Mouse (Mus musculus) cerebellum, postnatal 10 days (tissue): ENCODE measurements around the gene Pdk4.

Experiments
- DNase-seq, 2 experiments: peaks; one replicate each; pipeline ENCODE4 v3.0.0; 2021; ENCODE audit warnings: mixed read lengths in 2 of 2

Pdk4 gene

DNA sequence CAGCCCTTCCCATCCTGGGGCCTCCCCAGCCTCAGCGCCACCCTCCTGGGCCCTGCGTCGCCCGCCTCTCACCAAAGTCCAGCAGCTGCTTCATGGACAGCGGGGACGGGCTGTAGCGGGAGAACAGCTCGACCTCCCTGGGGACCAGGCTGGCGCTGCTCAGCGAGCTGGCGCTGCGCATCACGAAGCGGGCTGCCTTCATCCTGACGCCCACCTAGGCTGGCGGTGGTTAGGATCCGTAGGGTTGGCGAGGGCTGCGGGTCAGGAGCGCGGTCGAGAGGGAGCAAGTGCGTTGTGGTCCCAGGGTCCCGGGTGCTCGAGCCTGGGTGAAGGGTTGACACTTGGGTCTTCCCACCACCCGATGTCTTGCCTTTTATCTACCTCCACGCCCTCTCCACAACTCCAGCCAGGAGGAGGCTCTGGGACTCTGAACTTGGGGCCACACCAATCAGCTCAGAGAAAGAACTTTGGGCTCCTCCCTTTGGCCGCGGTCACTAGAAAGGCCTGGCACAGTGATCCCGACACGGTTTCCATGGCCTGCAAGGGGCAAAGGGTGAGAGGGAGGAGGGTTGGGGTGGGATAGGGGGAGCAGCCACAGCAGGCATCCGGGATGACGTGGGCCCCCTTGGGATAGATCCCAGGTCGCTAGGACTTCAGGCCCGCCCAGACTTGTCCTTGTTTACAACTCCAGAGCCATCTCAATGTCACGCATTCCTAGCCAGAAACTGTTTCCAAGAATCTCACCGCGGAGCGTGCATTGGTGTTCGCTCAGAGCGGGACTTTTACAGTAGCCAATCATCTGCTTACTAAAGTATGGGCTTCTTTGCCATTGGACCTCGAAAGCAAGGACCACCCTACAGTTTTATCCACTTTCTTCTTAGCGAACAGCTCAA lies at the start of gene Pdk4:
Pdk4 (minus strand) TSS at position 349 of the 893 bp plus-strand sequence.
- DNase-seq = peak; percentile 65 to 69

DNA sequence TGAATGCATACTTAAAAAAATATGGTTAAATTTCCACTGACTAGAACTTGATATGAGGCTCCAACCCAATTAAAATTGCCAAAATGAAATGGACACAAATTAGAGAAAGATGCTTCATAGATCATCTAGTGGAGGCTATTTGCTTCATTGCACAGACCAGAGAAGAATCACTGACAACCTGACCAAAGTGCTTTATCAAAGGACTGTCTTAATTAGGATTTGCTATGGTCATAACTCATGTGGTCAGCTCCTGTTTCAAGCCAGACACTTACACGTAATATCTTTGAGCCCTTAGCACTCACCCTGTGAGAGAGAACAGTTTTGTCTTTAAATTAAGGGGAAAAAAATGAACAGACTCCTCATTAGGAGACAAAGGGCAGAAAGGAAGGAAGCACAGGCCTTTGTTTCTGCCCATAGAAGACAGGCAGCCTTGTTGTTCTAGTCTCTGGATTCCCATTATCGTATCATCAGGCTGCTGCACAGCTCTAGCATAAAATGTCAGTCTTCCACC lies 41.8 kb upstream of the Pdk4 start:
- no peak for DNase-seq

DNA sequence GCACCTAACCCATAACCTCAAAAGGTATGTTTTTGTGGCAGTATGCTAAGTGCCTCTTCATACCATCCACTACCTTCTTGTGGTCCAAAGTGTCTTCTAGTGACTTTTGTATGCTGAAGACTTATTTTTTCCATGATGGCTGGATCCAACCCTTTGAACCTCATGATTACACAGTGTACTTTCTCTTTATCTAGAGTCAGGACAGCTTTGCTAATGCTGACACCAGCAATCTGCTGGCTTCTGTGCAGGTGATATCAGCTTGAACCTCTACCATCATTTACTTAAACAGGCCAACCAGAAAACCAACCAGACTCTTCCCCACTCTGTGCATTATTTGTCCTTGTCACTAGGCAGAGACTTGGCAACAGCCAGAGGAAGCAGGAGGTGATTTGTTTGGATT lies 39.6 kb upstream of the Pdk4 start:
- DNase-seq = no peak

DNA sequence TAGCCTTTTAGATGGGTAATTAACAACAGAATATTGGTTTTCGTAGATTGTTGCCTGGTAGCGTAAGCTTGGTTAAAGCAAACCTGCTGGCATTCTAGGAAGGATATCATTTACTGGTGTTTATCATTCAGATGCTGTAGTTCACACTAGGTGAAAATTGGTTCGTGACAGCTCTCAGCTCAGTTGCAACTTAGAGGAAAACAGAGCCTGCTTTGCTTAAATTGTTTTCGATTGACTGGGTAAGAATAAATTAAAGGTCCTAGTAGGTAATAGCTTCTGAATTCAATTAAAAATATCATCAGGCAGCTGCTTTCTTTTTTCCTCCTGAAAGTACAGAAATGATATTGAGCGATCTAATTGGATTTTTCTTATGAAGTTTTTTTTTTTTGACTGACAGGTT lies 21.0 kb upstream of the Pdk4 start:
- no peak for DNase-seq

DNA sequence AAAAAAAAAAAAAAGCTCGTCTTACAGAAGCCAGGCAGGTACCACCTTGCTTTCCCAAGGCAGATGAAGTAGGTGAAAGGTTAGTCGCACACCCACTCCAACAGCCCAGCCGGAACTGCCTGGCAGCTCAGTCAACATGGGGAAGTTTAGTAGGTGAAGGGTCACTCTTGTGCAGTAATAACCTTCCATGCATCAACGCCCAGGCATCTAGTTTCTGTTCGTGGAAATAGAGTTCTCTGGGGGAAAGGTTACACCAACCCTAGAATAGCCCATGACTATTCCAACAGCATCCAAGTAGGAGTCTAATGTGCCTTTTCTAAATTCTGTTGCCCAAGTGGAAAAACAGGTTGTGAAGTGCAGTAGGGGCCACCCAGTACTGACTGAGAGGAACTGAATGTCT lies 13.6 kb upstream of the Pdk4 start:
- DNase-seq = no peak

DNA sequence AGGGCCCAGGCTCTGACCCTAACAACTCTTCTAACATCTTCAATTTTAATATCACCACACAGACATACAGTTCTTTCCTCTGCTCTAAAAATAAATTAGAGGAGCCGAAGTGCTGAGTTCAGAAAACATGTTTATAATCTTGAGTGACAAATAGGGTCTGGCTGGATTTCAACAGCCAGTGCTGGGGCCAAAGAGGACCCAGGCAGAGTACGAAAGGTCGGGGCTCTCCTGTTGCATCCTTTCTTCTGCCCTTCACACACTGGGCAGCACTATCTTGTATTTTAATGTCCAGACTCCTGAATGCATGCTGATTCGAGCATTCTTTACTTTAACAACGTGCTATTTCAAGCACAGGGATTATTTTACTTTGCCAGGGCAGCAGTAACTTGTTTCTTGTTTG lies 13.2 kb upstream of the Pdk4 start:
- DNase-seq = peak in 1 of 2 experiments; percentile 5

DNA sequence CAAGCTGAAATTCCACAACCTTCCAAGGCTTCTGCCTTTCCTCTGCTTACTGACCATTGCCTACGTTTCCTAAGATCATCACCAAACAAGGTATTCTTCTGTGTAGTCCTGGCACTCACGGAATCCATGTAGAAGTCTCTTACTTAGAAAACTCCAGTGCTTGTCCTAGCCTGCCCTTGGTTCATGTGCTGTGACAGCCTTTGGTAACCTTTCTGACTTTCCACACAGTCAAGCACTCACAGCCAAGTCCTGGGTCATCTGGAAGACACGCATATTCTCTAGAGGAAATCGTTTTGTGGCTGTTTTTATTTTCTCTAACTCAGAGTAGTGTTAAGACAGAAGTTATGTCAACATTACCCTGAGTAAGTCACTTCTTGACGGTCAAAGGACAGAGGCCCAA lies 11.7 kb upstream of the Pdk4 start:
- no peak for DNase-seq

DNA sequence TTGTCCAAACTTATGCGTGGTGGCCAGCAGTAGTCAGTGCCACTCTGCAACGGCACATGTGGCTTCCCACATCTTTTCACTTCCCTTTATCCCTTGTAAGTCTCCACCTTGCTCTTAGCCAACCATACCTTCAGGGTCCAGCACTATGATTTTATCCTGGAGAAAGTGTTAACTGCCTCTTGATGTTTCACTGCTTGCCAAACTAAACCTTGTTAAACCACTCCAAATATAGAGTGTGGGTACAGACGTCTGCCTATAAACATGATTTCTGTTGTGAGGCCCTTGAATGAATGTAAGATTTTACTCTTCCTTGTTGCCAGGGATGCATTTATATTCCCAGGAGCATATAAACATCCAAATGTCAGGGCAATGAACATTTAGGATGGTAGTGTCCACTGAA lies 10.2 kb upstream of the Pdk4 start:
- no peak for DNase-seq

DNA sequence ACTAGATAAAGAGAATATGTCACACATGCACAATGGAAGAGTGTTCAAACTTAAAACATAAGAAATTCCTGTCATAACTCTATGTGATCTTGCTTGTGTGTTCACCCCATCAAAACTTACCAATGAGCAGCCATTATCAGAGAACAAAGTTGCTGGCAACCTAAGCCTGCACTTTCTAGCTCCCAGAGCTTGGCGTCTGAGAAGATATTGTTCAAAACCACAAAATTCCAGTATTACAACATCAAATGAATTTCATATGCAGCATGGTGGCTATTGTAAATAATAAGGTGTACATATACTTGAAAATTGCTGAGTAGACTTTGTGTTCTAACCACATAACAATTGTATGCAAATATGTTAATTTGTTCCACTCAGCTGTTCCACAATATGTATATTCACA lies 6.7 kb upstream of the Pdk4 start:
- no peak for DNase-seq

DNA sequence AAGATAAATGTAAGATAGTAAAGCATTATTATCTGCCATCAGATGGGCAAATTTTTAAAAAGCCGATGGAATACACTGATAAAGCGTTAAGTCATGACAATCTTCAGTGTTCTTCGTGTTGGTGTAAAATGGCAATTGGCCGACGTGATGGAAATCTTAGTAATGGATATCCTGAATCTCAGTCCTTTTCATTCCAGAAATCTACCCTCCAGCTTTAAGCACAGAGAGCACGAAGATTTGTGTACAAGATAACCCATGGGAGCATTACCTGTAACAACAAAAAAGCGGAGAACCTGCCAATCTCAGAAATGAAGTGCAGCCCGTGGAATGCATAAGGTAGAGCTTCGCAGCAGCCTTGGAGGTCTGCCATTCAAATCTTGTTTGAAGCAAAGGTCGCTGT lies 5.4 kb upstream of the Pdk4 start:
- no peak for DNase-seq

DNA sequence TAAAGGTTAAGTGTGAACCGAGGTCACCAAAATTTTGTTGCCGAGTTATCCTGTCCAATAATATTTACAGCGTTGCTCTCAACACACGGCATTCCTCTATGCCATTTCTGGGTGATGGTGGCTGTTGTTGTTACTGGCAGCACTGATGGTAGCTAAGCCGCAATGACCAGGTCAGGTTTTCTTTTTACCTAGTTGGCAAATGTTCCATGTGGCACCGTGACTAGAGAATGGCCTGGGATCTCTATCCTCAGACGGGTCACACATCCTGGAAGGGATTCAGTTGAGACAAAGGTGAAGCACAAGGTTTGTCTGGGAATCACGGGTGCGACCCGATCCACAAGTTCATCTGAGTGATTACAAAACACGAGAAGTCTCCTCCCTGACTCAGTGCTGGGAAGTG lies 2.6 kb upstream of the Pdk4 start:
- DNase-seq = no peak

DNA sequence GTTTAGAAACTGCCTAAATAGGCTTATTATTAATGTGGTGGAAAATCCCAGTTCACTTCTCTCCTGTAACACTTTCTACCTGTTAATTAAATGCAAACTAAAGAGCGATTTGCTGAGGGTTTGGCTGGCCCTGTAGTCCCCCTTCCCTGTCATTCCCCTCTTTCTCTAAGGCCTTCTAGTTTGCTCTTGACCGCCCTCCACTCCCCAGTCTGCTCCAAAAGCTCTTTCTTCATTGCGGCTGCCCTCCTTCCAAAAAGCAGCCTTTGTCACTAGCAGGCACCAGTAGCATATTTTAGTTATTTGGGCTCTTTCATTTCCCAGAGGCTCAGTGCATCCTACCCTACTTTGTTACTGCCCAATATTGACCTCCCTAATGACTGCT lies 736 bp upstream of the Pdk4 start:
- no peak for DNase-seq

DNA sequence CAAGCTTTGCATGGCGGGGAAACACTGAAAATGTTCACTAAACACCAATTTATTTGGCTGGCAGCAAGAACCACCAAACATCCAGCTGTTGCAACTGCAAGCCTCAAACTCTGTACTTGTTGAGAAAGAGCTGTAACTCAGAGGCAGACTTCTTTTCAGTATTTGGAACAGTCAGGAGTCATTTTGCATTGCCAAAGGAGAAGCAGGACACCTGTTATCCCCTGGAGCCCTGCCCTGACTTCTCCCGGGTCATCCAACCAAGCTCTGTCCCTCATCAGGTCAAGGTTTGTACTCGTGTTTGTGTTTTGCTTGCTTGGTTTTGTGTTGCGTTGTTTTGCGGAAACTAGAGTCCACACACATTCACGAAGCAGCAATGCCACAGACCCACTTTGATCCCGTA lies 11.1 kb downstream of the Pdk4 start:
- no peak for DNase-seq

DNA sequence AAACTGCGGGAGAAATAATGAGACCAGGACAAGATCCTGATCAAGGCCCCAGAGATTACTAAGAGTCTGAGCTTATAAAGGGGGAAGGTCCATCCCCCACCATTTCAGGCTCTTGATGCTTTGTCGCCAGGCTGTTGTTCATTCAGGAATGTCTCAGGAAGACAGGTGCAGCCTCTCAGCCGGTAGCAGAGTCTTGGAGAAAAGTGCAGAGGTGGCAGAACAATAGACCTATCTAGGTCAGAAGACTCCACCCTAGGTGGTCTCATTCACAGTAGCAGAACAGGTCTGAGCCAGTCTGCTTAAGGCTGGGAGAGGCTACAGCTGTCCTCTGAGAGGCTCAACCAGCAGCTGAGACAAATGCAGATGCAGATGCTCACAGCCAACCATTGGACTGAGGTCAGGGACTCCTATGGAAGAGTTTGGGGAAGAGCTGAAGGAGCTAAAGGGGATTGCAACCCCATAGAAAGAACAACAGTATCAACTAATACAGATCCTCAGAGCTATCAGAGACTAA lies 13.8 kb downstream of the Pdk4 start:
- DNase-seq = no peak

DNA sequence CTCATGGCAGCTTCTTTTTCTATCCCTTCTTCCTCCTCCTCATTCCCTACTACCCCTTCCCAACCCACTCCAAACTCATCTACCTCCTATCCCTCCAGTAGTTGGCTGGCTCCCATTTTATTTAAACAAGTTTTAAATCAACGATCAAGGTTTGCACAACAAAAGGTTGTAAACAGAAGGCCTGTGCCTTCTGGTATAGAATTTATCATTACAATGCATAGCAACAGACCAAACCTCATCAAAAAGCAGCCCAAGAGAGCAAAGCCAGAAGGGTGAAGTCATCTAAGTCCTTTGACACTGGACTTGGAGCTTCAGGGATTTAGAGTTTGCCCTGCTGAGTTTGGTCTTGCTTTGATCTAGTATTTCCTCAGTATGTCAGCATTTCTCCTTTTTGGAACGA lies 15.0 kb downstream of the Pdk4 start:
- DNase-seq = no peak

DNA sequence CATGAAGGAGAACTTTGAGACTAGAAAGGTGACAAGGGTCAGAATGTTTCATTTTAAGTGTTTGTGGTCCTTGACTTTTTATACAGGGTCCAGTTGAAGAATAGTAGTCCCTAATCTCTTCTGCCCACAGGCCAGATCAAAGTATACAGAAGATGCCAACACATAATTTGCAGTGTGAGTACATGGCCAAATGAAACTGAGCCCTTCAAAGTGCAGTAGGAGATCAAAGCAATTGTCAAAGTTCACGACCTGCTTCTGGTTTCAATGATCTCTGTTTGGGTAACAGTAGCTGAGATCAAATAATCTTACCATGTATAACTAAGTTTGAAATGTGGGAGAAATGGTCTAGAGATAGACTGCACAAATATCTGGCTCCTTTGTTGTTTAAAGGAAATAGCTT lies 22.1 kb downstream of the Pdk4 start:
- DNase-seq = no peak

DNA sequence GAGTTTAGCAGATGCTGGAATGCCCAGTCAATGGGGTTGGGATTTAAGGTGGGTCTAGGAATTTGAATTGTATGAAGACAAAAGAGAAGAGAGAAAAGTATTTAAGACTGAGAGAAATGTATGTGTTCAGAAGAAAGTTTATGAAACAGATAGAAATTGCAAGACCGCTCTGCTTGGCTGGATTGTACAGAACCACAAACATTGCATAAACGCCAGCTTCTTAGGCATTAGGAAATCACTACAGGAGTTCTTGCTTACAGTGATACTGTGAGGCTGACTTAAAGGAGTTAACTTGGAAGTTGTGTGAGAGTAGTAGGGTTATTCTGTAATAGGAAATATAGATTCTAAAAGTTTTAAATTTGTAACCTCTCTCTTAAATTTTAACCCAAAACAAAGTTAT lies 23.4 kb downstream of the Pdk4 start:
- DNase-seq = no peak

DNA sequence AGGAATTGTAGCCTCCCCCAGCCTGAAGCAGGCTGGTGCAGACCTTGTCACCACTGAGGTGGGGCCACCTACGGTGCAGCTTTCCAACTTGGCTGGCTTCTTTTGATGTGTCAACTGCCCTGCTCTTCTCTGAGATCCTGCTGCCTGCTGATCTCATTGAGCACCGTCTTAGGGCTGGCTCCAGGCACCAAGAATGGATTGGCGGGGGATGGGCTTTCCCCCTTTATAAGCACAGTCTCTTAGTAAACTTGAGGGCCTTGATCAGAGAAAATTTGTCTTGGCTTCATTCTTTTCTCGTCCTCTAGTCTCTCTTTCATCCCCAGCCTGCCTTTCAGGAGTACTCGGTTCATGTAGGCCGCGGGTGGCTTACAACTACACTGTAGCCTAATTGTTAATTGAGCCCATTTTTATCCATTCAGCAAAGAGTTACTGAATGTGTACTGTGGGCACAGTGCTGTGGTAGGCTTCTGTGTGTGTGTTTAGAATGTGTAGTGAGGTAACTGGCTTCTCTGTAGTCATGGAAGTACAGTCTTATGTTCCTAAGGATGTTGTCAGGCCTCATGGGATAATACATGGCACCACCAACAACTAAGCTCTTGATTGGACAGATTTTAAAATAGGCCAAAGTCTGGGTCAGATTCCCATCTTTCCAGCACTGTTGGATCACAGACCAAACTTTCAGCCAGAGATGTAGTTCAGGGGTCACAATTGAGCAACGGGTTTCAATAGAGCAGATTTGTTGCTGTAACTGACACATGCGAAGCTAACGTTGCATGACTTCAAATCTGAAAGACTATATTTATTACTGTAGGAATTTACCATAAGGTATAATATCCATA lies 25.4 kb downstream of the Pdk4 start:
- no peak for DNase-seq

DNA sequence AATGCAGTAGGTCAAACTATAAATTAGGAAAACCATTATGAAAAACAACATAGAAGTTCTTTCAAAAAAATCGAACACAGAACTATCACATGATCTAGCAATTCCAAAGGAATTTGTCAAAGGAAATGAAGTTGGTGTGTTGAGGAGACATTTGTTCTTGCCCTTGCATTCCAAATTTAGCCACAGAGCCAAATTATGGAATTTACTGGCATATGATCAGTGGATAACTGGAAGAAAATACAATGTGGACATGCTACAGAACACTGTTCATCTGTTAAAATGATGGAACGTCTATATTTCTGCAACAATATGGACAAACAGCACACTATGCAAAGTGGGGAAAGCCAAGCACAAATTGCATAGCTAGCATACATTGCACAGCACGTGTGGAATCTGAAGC lies 40.3 kb downstream of the Pdk4 start:
- DNase-seq = no peak

DNA sequence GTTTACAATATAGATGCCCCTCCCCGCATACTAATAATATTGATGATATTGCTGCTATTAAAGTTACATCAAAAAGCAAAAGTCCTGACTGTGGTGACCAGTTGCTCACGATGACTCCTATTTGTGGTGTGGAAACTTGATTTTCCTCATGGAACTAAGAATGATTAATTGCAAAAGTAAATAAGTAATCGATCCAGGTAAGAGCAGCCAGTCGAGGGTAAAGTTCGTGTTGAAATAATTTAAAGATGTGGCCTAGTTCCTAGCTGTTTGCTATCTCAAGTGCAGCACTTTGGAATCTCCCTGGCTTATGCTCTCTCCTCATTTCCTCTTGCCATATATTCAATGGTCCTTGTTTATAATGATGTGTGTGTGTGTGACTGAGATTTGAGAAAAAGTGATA lies 46.2 kb downstream of the Pdk4 start:
- no peak for DNase-seq

DNA sequence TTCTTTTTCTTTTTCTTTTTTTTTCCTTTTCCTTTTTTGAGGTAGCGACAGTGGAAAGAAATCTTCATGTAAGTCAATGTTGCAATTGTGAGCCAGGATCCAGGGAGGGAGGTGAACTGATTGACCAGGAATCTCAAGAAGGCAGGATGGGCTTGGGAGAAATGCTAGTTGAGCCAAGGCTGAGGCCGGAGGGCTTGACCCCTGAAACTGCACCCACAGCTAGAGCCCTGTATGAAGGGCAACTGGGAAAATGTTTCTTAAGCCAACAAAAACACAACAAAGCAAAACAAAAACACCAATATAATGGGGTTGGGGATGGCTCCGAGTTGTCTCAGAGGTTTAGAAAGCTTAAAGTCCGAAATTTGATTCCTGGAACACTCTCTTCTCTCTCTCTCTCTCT lies 47.7 kb downstream of the Pdk4 start:
- no peak for DNase-seq

DNA sequence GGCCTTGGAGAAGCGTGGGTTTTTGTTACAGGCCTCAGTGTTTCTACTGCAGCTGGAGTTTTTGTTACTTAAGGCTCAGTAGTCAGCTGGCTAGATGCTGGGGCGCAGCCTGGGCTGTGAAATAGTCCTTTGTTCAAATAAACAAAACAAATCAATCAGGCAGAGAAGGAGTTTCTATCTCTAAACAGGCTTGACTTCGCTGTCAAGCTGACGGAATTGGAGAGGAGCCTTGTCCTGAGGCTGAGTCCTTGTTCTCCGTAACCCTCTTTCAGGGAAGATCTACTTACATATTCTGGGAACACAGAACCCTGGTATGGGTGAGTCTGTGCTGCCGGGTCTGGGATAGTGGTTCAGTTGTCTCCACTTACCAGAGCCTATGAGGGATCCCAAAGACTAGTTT lies 48.6 kb downstream of the Pdk4 start:
- DNase-seq = peak; percentile 3 to 12

DNA sequence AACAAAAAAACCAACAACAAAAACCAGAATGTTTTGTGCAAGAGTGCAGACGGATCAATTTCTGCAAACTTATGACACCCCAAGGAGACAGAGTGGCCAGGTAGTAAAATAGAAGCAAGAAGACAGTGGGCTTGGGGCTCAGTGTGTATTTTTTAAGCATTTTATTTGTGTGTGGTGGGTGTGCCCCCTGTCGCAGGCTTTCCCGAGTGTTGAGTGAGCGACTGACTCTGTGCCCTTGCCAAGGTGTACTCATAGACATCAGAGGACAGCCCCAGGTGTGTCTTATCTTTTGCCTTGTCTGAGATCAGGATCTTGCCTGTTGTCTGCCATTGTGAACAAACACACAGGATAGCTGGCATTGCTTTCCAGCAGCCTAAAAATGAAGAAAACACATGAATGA lies 49.1 kb downstream of the Pdk4 start:
- no peak for DNase-seq
